Mouse (Mus musculus) erythroid progenitor cell, adult 5-6 weeks (primary cell): Measurements from ENCODE around the gene Plscr1. TPM values are rescaled to one million over a fixed set of nuclear protein-coding genes. Genes with fewer than 3 reads are reported as not detected.

Experiments
- ATAC-seq: replicated peaks from 2 replicates; pipeline ENCODE4 v1.8.0; 2016; ENCODE audit warnings: moderate number of reproducible peaks, mild to moderate bottlenecking, moderate TSS enrichment, inconsistent platforms; ENCODE audit not compliant: poor library complexity, low FRiP score, severe bottlenecking
- total RNA-seq, 2 experiments: library from RNA; stranded (forward) in 1 of 2; stranded (reverse) in 1 of 2; fragments of 150-400 nt in 1 of 2; fragments of 186-747, 209-891 nt in 1 of 2; gene quantifications; 2 replicates each; pipeline versions ENCODE4 v1.2.3 to v1.2.4; 2015 to 2017; ENCODE audit warnings: low replicate concordance in 2 of 2

Plscr1 gene
- total RNA-seq, 2 experiments from 2014 or later = 6.1 to 17.6 TPM

GRCm38 (mm10) chr9:92252718-92253117 is 3.2 kb downstream of the Plscr1 start:
- no peak for ATAC-seq

GRCm38 (mm10) chr9:92253585-92254321 is 4.2 kb downstream of the Plscr1 start:
- ATAC-seq = no peak

- ATAC-seq = no peak
These were observed 11.1 kb downstream of the Plscr1 start for GRCm38 (mm10) chr9:92260481-92261159.

GRCm38 (mm10) chr9:92265719-92266118 is 16.2 kb downstream of the Plscr1 start:
- peak; percentile 76 for ATAC-seq

- ATAC-seq = peak; percentile 43
These were observed 17.1 kb downstream of the Plscr1 start for GRCm38 (mm10) chr9:92266558-92267171.

- no peak for ATAC-seq
These were observed 18.2 kb downstream of the Plscr1 start for GRCm38 (mm10) chr9:92267732-92268131.

GRCm38 (mm10) chr9:92269829-92270404 is 20.4 kb downstream of the Plscr1 start:
- no peak for ATAC-seq

GRCm38 (mm10) chr9:92270927-92271326 is 21.4 kb downstream of the Plscr1 start:
- no peak for ATAC-seq

GRCm38 (mm10) chr9:92272650-92273049 is 23.1 kb downstream of the Plscr1 start:
- no peak for ATAC-seq

- no peak for ATAC-seq
These were observed 23.7 kb downstream of the Plscr1 start for GRCm38 (mm10) chr9:92273271-92273670.

- ATAC-seq = peak; percentile 43; the same call in 1 of the 2 replicates
These were observed 24.6 kb downstream of the Plscr1 start for GRCm38 (mm10) chr9:92273956-92274762.

GRCm38 (mm10) chr9:92275486-92276207 is 26.1 kb downstream of the Plscr1 start, which contains the start of gene Plscr2:
TSS of gene Plscr2 (plus strand) at chr9:92275602.
- 0 out of 2 replicates have a peak, but pooled peaks have one; percentile 2 for ATAC-seq

- peak; percentile 58 for ATAC-seq
These were observed 26.8 kb downstream of the Plscr1 start for GRCm38 (mm10) chr9:92276360-92276759.

- ATAC-seq = no peak
These were observed 30.5 kb downstream of the Plscr1 start for GRCm38 (mm10) chr9:92280048-92280447.

- ATAC-seq = no peak
These were observed 33.1 kb downstream of the Plscr1 start for GRCm38 (mm10) chr9:92282563-92283171.

GRCm38 (mm10) chr9:92289675-92290074 is 40.1 kb downstream of the Plscr1 start:
- ATAC-seq = no peak

- no peak for ATAC-seq
These were observed 42.6 kb downstream of the Plscr1 start for GRCm38 (mm10) chr9:92292169-92292568.

GRCm38 (mm10) chr9:92292922-92293321 is 43.4 kb downstream of the Plscr1 start:
- ATAC-seq = no peak
